Mouse (Mus musculus) retina, postnatal 7 days (tissue): ENCODE measurements around the gene B130006D01Rik.
A peak's percentile ranks its signal among the peaks of the same experiment; 100 is the strongest.

Experiments
- DNase-seq: peaks from one replicate; pipeline ENCODE4 v3.0.0-alpha.2; 2012; ENCODE audit warnings: low read depth, low spot score

B130006D01Rik gene

DNA sequence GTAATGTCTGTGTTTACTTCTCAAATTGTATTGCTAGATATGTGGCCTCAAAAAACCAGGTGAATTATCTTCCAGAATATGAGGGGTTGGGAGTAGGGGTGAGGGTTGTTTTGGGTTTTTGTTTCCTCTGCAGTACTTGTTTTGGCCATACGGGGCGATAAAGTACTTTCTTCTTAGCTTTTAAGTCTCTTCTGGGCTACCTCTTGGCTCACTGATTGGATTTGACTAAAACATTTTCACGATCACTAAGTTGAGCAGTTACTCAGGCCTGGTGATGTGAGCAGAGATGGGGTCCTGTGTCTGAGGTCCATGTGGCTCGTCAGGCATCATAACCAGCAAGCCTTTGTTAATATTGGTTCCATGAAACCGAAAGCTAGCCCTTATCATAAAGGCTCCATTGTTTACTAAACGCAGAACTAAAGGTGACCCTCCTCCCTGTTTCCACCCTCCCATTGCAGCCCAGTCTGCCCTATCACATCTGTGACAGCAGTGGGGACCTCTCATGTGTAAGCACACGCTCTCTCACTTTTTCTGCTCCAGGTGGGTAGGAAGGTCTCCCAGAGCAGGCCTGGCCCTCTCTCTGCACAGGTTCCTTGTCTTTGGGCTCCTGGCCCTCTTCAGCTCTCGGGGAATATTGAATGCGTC, 47.5 kb downstream of the B130006D01Rik start:
- DNase-seq = peak; percentile 11

DNA sequence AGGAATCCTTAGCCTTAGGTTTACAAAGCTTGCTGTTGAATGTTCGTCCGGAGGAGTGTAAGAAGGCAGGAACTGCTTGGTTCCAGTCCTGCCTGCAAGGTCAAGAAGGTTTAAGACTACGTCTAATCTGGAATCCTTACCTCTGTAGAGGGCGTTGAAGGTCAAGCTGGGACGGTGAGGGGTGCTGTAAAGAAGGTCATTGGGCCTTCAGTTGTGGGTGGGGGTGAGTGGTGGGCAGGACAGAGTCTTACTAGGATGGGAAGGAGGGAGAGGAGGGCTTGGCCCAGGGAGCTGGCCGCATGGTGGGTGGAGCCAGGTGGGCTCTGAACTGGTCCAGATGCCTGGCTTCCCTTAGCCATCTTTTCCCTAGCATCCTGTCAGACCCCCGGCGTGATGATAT, 48.3 kb downstream of the B130006D01Rik start:
- DNase-seq = no peak

DNA sequence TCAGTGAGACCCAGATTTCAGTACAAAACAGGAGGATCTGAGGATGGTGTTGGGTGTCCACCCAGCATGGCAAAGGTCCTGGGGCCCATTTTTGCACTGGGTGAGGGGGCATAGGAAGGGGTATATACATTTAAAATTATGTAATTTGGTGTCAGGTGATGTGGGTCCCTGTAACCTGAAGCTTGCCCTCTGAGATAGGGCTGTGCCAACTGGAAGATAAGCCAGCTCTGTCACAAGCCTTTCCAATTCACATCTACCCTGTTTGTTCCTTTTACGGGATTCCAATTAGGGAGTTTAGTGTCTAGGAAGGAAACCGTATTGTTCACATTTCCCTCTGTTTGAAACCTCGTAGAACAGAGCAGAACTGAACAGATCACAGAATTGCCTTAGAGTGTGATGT, 49.9 kb downstream of the B130006D01Rik start:
- no peak for DNase-seq
